Mouse (Mus musculus): Measurements from ENCODE around the gene Ppp4r1. TPM values are rescaled to one million over a fixed set of nuclear protein-coding genes. Genes with fewer than 3 reads are reported as not detected.

Ppp4r1 gene
- polyA plus RNA-seq, 1 experiment, result 28.6 TPM

GRCm38 (mm10) chr17:65842669-65843381 lies 60.5 kb downstream of the Ppp4r1 start:
- WGBS, result 86% methylated on average over 10 of the region's 10 CpGs
- TF ChIP-seq CTCF (IDR thresholded peaks at IDR 0.05; ENCODE audit: control insufficient read depth, insufficient read depth, low read length), result no peak
- no peak for TF ChIP-seq POLR2A (IDR thresholded peaks at IDR 0.05; ENCODE audit: borderline replicate concordance, control insufficient read depth, low read depth, low read length)
- Histone ChIP-seq H3K27ac (ENCODE audit: control insufficient read depth, insufficient read depth, low read depth, low read length, poor library complexity) (no peak overlapping the region), H3K4me3 (replicated peaks; ENCODE audit: control insufficient read depth, low read depth, low read length) (no peak overlapping the region), H3K4me1 (ENCODE audit: control insufficient read depth, insufficient read depth, low read length) (no peaks in the 10 kb centered on the region)

GRCm38 (mm10) chr17:65845423-65845822 lies 63.0 kb downstream of the Ppp4r1 start:
- no peak overlapping the region for H3K4me3 ChIP-seq (replicated peaks; ENCODE audit: control insufficient read depth, low read depth, low read length)
- H3K4me1 ChIP-seq (ENCODE audit: control insufficient read depth, insufficient read depth, low read length), result no peaks in the 10 kb centered on the region
- no peak for TF ChIP-seq POLR2A (IDR thresholded peaks at IDR 0.05; ENCODE audit: borderline replicate concordance, control insufficient read depth, low read depth, low read length)
- TF ChIP-seq CTCF (IDR thresholded peaks at IDR 0.05; ENCODE audit: control insufficient read depth, insufficient read depth, low read length), result no peak
- 89% methylated on average over 6 of the region's 6 CpGs for WGBS
- H3K27ac ChIP-seq (ENCODE audit: control insufficient read depth, insufficient read depth, low read depth, low read length, poor library complexity), result no peak overlapping the region

- TF ChIP-seq POLR2A (IDR thresholded peaks at IDR 0.05; ENCODE audit: borderline replicate concordance, control insufficient read depth, low read depth, low read length) (no peak), CTCF (IDR thresholded peaks at IDR 0.05; ENCODE audit: control insufficient read depth, insufficient read depth, low read length) (no peak)
- Histone ChIP-seq H3K27ac (ENCODE audit: control insufficient read depth, insufficient read depth, low read depth, low read length, poor library complexity) (no peak overlapping the region), H3K4me1 (ENCODE audit: control insufficient read depth, insufficient read depth, low read length) (no peaks in the 10 kb centered on the region), H3K4me3 (replicated peaks; ENCODE audit: control insufficient read depth, low read depth, low read length) (no peak overlapping the region)
- 83% methylated on average over 11 of the region's 11 CpGs for WGBS
These were observed 65.5 kb downstream of the Ppp4r1 start for GRCm38 (mm10) chr17:65847694-65848449.

GRCm38 (mm10) chr17:65850487-65850886 lies 68.1 kb downstream of the Ppp4r1 start:
- TF ChIP-seq POLR2A (IDR thresholded peaks at IDR 0.05; ENCODE audit: borderline replicate concordance, control insufficient read depth, low read depth, low read length) (no peak), CTCF (IDR thresholded peaks at IDR 0.05; ENCODE audit: control insufficient read depth, insufficient read depth, low read length) (no peak)
- WGBS, result 93% methylated on average over 17 of the region's 17 CpGs
- Histone ChIP-seq H3K4me1 (ENCODE audit: control insufficient read depth, insufficient read depth, low read length) (no peaks in the 10 kb centered on the region; the same call in 1 of the 2 replicates), H3K4me3 (replicated peaks; ENCODE audit: control insufficient read depth, low read depth, low read length) (no peak overlapping the region), H3K27ac (ENCODE audit: control insufficient read depth, insufficient read depth, low read depth, low read length, poor library complexity) (no peak overlapping the region)

- no peak overlapping the region for H3K4me3 ChIP-seq (replicated peaks; ENCODE audit: control insufficient read depth, low read depth, low read length)
- H3K27ac ChIP-seq (ENCODE audit: control insufficient read depth, insufficient read depth, low read depth, low read length, poor library complexity), result no peak overlapping the region
- H3K4me1 ChIP-seq (ENCODE audit: control insufficient read depth, insufficient read depth, low read length), result no peaks in the 10 kb centered on the region; the same call in 1 of the 2 replicates
- 90% methylated on average over 6 of the region's 6 CpGs for WGBS
- TF ChIP-seq POLR2A (IDR thresholded peaks at IDR 0.05; ENCODE audit: borderline replicate concordance, control insufficient read depth, low read depth, low read length) (no peak), CTCF (IDR thresholded peaks at IDR 0.05; ENCODE audit: control insufficient read depth, insufficient read depth, low read length) (no peak)
These were observed 69.4 kb downstream of the Ppp4r1 start for GRCm38 (mm10) chr17:65851749-65852148.

- no peak overlapping the region for H3K4me3 ChIP-seq (replicated peaks; ENCODE audit: control insufficient read depth, low read depth, low read length)
- peak overlapping the region; percentile 81 for H3K27ac ChIP-seq (ENCODE audit: control insufficient read depth, insufficient read depth, low read depth, low read length, poor library complexity)
- 55% methylated on average over 6 of the region's 6 CpGs for WGBS
- no peaks in the 10 kb centered on the region; the same call in 1 of the 2 replicates for H3K4me1 ChIP-seq (ENCODE audit: control insufficient read depth, insufficient read depth, low read length)
- no peak for TF ChIP-seq CTCF (IDR thresholded peaks at IDR 0.05; ENCODE audit: control insufficient read depth, insufficient read depth, low read length)
- TF ChIP-seq POLR2A (IDR thresholded peaks at IDR 0.05; ENCODE audit: borderline replicate concordance, control insufficient read depth, low read depth, low read length), result no peak
These were observed 71.0 kb downstream of the Ppp4r1 start for GRCm38 (mm10) chr17:65853326-65853725.

- Histone ChIP-seq H3K27ac (ENCODE audit: control insufficient read depth, insufficient read depth, low read depth, low read length, poor library complexity) (peak overlapping the region; percentile 86; the same call in 1 of the 2 replicates), H3K4me3 (replicated peaks; ENCODE audit: control insufficient read depth, low read depth, low read length) (no peak overlapping the region), H3K4me1 (ENCODE audit: control insufficient read depth, insufficient read depth, low read length) (no peaks in the 10 kb centered on the region; the same call in 1 of the 2 replicates)
- WGBS, result 53% methylated on average over 4 of the region's 4 CpGs
- TF ChIP-seq CTCF (IDR thresholded peaks at IDR 0.05; ENCODE audit: control insufficient read depth, insufficient read depth, low read length) (no peak), POLR2A (IDR thresholded peaks at IDR 0.05; ENCODE audit: borderline replicate concordance, control insufficient read depth, low read depth, low read length) (no peak)
These were observed 71.6 kb downstream of the Ppp4r1 start for GRCm38 (mm10) chr17:65854006-65854405.

GRCm38 (mm10) chr17:65857617-65858016 lies 75.2 kb downstream of the Ppp4r1 start:
- 55% methylated on average over 4 of the region's 4 CpGs for WGBS
- Histone ChIP-seq H3K4me3 (replicated peaks; ENCODE audit: control insufficient read depth, low read depth, low read length) (no peak overlapping the region), H3K4me1 (ENCODE audit: control insufficient read depth, insufficient read depth, low read length) (no peaks in the 10 kb centered on the region; the same call in 1 of the 2 replicates), H3K27ac (ENCODE audit: control insufficient read depth, insufficient read depth, low read depth, low read length, poor library complexity) (no peak overlapping the region)
- TF ChIP-seq POLR2A (IDR thresholded peaks at IDR 0.05; ENCODE audit: borderline replicate concordance, control insufficient read depth, low read depth, low read length) (no peak), CTCF (IDR thresholded peaks at IDR 0.05; ENCODE audit: control insufficient read depth, insufficient read depth, low read length) (no peak)

All from bone marrow, adult 2 months (tissue).